Mouse (Mus musculus): ENCODE results near the gene Gldc.
A peak's percentile ranks its signal among the peaks of the same experiment; 100 is the strongest.
"Not testable (repeated sequence)": the region's sequence is repeated elsewhere in the genome, so short reads cannot be mapped to it uniquely, and the experiment has no call there.

Gldc gene

DNA sequence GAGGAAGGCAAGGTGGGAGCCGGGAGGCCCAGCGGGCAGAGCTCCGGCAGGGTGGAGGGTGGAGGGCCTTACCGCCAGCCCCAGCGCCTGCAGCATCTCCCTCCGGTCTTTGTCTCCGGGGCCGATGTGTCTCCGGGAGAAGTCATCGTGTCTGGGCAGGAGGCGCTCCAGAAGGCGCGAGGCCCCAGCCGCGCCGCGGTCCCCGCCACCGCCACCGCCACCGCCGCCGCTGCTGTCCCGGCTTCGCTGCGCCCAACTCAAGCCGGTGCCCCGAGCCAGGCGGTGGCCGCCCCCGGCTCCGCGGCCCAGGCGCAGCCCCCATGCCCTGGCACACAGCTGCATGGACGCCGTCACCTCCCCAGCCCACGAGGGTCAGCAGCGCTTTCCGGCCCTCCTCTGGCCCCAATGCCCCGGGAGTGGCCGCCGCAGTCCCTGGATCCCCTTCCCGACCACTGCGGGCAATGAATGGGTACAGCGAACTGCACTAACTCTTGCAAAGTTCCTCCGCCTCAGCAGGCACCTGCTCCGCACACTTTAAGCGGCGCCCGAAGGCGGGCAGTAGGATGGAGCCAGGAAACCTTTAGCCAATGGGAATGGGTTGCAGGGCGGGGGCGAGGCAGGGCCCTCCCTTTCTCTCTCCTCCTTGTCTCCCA lies at the start of gene Gldc:
Gene Gldc (minus strand): TSS at position 511 of the 653 bp plus-strand sequence.
- DNase-seq (ENCODE audit: low spot score in 2 of 2): no peak

GRCm38 (mm10) chr19:30222593-30222992 lies 47.4 kb upstream of the Gldc start:
- not testable (repeated sequence) for DNase-seq (ENCODE audit: low spot score in 2 of 2)

GRCm38 (mm10) chr19:30217335-30217734 lies 42.1 kb upstream of the Gldc start:
- DNase-seq (ENCODE audit: low spot score in 2 of 2): no peak

- no peak for DNase-seq (ENCODE audit: low spot score in 2 of 2)
These were observed 41.0 kb upstream of the Gldc start for GRCm38 (mm10) chr19:30216186-30216585.

DNA sequence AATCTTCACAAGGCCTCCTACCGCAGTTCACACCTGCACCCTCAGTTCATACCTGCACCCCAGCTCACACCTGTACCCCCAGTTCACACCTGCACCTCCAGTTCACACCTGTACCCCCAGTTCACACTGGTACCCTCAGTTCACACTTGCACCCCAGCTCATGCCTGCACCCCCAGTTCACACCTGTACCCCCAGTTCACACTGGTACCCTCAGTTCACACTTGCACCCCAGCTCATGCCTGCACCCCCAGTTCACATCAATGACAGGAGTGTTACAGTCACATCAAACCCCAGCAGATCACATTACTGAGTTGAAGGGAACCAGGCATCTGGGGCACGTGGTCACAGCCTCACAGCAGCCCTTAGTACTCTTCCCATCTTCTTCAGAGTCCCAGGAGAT lies 40.5 kb upstream of the Gldc start:
- DNase-seq (ENCODE audit: low spot score in 2 of 2): not testable (repeated sequence)

DNA sequence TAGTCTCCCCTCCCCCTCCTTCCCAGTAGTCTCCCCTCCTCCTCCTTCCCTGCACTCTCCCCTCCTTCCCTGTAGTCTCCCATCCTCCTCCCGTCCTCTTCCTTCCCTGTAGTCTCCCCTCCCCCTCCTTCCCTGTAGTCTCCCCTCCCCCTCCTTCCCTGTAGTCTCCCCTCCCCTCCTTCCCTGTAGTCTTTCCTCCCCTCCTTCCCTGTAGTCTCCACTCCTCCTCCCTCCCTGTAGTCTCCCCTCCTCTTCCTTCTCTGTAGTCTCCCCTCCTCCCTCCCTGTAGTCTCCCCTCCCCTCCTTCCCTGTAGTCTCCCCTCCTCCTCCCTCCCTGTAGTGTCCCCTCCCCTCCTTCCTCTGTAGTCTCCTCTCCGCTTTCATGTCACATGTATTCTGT lies 38.8 kb upstream of the Gldc start:
- no peak for DNase-seq (ENCODE audit: low spot score in 2 of 2)

GRCm38 (mm10) chr19:30209006-30209405 lies 33.8 kb upstream of the Gldc start:
- DNase-seq (ENCODE audit: low spot score in 2 of 2): not testable (repeated sequence)

GRCm38 (mm10) chr19:30206981-30207380 lies 31.8 kb upstream of the Gldc start:
- no peak for DNase-seq (ENCODE audit: low spot score in 2 of 2)

DNA sequence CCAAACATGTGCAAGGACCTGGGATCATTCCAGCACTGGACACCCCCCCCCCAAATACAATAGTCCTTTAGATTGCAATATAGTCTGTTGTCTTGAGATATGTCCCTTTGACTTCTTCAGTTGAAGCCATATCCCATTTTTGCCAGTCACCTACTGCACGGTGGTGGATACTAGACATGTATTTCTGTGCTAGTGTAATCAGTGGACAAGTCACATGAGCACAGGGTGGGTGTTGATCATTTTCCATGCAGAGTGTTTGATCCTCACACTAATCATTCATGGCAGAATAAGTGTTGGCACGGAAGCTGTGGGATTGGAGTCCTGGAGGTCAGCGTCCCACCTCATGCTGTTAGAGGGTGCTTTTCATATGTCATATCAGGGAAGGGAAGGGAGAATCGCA lies 30.6 kb upstream of the Gldc start:
- DNase-seq (ENCODE audit: low spot score in 2 of 2): no peak

- peak in 1 of 2 experiments; percentile 2 for DNase-seq (ENCODE audit: low spot score in 2 of 2)
These were observed 30.1 kb upstream of the Gldc start for GRCm38 (mm10) chr19:30205159-30205816.

DNA sequence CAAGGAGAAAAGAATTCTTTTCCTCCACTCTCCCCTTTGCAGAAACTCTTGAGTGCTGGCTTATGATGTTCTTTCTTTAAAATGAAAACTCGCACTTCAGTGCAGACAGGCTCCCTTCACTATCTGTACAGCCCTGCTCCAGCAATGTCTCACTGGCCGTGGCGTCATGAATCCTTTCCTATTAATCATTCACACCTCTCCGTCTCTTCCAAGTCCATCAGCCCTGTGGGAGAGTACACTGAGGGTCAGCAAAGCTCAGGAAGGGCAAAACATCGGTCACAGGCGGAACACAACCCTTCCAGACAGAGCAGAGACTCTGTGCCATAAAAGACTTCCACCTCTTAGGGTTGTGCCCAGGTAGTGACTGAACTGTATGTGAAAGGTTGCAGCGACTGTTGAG lies 26.9 kb upstream of the Gldc start:
- no peak for DNase-seq (ENCODE audit: low spot score in 2 of 2)

DNA sequence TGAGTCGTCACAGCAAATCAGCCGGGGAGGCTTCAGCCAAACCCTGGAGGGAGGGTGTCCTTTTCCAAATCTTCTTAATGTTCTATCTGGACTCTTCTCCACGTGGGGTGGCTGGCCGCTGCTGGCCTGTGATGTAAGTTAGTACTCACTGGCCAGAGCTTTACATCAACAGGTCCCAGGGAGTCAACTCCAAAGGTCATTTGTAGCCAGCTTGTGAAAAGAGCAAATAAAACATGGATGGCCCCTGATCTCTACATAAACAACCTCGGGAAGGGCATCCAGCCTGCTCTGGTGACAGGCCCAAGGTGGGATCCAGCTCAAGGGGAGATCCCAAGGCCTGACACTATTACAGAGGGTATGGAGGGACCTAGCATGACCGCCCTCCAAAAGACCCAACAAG lies 19.8 kb upstream of the Gldc start:
- no peak for DNase-seq (ENCODE audit: low spot score in 2 of 2)

DNA sequence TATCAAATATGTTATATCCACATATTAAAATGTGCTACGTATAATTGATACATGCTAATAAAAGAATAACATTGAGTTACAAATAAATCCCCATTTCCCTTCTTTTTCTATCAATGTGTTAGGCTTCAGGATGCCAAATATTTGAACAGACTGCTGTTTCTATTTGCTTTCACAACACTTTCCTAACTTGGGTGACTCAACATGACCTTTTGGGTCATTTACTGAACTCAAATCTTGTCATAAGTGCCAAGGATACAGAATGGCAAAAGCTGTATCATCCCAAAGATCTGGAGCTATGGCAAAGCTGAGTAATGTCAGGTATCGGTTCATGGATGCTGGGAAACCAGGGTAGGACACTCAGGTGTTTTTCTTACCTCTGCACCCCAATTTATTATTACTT lies 12.0 kb upstream of the Gldc start:
- DNase-seq (ENCODE audit: low spot score in 2 of 2): no peak

DNA sequence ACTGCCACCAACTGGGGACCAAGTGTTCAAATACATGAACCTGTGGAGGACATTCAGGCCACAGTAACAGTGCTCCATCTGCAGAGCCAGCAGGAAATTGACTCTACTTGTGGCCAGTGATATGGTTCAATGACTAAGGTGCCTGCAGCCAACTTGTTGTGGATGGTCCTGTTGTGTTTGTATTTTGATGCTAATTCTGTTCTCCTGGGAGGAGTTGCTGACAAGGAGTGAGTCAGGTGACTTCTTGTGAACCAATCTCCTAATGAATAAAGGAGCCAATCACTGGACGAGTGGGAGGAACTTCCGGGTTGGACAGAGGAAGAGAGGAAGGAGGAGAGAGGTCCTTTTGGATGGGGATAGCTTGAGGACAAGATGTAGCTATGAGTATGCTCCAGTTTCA lies 10.3 kb upstream of the Gldc start:
- DNase-seq (ENCODE audit: low spot score in 2 of 2): no peak

- no peak for DNase-seq (ENCODE audit: low spot score in 2 of 2)
These were observed 4.8 kb upstream of the Gldc start for GRCm38 (mm10) chr19:30179979-30180378.

- DNase-seq (ENCODE audit: low spot score in 2 of 2): no peak
These were observed 1.1 kb downstream of the Gldc start for GRCm38 (mm10) chr19:30174074-30174670.

- DNase-seq (ENCODE audit: low spot score in 2 of 2): no peak
These were observed 3.7 kb downstream of the Gldc start for GRCm38 (mm10) chr19:30171346-30172055.

DNA sequence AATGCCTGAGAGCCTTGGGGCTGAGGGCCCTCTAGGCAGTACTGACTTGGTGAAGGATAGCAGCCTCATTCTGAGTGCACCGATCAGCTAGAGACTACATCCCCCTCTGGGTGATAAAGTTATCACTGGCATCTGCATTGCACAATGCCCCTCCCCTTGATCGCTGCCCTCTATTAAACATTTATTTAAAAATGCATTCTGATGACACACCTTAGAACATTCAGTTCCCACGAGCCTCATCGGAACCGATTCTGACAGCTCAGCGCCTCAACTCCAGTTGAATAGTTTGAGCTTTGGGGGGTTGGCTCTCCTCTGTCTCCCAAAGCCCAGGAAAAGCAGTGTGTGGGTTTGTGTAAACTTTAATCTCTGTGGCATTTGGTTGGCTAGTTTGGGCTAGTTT lies 4.9 kb downstream of the Gldc start:
- no peak for DNase-seq (ENCODE audit: low spot score in 2 of 2)

GRCm38 (mm10) chr19:30166801-30167505 lies 8.3 kb downstream of the Gldc start:
- DNase-seq (ENCODE audit: low spot score in 2 of 2): no peak

DNA sequence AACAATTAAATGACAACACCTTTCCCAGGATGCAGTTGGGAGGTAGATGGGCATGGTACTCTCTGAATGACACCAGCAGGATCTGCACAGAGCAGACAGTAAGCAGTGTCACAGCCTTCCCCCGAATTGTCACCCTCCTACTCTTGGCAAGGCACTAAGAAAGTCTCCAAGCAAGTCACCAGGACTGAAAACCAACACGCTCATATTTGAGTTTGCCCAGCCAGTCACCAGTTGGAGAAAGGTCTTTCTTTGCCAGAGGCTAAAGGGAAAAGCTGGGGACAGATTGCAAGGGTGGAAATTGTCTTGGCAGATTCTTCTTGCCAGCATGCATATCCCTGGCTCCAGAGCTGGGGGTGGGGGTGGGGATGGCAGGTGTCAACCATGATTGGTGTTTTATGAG lies 11.0 kb downstream of the Gldc start:
- DNase-seq (ENCODE audit: low spot score in 2 of 2): no peak

DNA sequence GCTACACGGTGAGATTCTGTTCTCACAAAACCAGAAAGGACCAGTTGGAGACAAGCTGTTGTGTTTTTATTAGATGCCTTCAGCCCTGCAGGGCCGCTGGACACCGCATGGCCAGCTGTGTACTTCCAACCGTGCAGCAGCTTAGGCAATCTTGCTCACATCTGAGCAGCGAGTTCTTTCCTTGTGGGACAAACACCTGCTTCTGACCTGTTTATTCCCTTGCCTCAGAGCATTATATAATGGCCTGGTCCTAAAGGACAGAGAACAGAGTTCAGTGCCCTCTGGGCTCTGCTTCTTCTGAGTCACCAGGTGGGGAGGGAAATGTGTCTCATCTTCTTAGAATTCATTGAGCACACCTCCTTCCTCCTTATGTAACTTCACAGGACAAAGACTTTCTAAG lies 12.4 kb downstream of the Gldc start:
- no peak for DNase-seq (ENCODE audit: low spot score in 2 of 2)

DNA sequence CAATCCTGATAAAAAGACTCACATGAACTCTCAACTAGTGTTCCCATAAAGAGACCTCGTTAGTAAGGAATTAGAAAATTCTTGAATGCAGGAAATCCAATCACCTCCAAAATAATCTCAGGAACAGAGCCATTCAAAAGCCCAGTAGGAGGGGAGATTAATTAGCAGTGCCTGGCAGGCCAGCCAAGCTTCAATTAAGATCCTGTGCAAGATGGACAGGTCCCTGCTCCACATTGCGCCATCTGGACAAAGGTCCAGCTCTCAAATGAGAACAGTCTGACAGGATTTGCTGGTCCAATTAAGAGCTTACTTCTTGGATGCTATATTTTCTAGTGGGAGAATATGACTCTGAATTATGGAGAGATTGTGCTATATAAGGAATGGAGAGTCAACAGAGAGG lies 15.2 kb downstream of the Gldc start:
- DNase-seq (ENCODE audit: low spot score in 2 of 2): no peak

Measured in spleen, postnatal 14 days (tissue).